Mouse (Mus musculus): ENCODE data around the gene Nsa2.

GRCm38 (mm10) chr13:97142321-97142720, 4.6 kb upstream of the Nsa2 start:
- no peak for TF ChIP-seq CTCF (IDR thresholded peaks at IDR 0.05; ENCODE audit: low read depth)
- TF ChIP-seq EP300 (IDR thresholded peaks at IDR 0.05; ENCODE audit: low read depth) = no peak
